Mouse (Mus musculus) limb, embryonic 14.5 days (tissue): ENCODE data around the gene Leprot. TPM values are rescaled to one million over a fixed set of nuclear protein-coding genes. Genes with fewer than 3 reads are reported as not detected.
A peak's percentile ranks its signal among the peaks of the same experiment; 100 is the strongest.

Experiments
- ATAC-seq: fragments of 200-750 bp; cut with Nextera tagmentation; 2 replicates; pipeline ENCODE4 v1.8.0; 2017; ENCODE audit warnings: low read depth, moderate number of reproducible peaks, moderate TSS enrichment; ENCODE audit not compliant: low FRiP score
- DNase-seq: peaks from one replicate; pipeline ENCODE4 v3.0.0-alpha.2; 2015; ENCODE audit warnings: low spot score
- H3K27ac ChIP-seq: fragments of 300-500 bp; sonication (generic); replicated peaks from 2 replicates; pipeline ENCODE4 v1.5.1; 2014; ENCODE audit warnings: low read depth, mild to moderate bottlenecking, low read length, moderate library complexity, mixed read lengths
- H3K27me3 ChIP-seq: fragments of 300-500 bp; sonication (generic); 2 replicates; pipeline ENCODE4 v1.6.1; 2014; ENCODE audit warnings: low read length, mixed read lengths; ENCODE audit not compliant: control insufficient read depth, insufficient read depth
- H3K36me3 ChIP-seq: fragments of 300-500 bp; sonication (generic); 2 replicates; pipeline ENCODE4 v1.6.1; 2014; ENCODE audit warnings: mild to moderate bottlenecking, low read length, moderate library complexity, mixed read lengths; ENCODE audit not compliant: control insufficient read depth, insufficient read depth
- H3K4me1 ChIP-seq: fragments of 300-500 bp; sonication (generic); 2 replicates; pipeline ENCODE4 v1.6.1; 2014; ENCODE audit warnings: antibody characterized with exemption, low read length, mixed read lengths; ENCODE audit not compliant: control insufficient read depth, insufficient read depth
- H3K4me2 ChIP-seq: fragments of 300-500 bp; sonication (generic); replicated peaks from 2 replicates; pipeline ENCODE4 v1.6.1; 2014; ENCODE audit warnings: low read depth, mild to moderate bottlenecking, low read length, moderate library complexity; ENCODE audit not compliant: severe bottlenecking
- H3K4me3 ChIP-seq: fragments of 300-500 bp; sonication (generic); replicated peaks from 2 replicates; pipeline ENCODE4 v1.5.1; 2014; ENCODE audit warnings: low read length
- H3K9ac ChIP-seq: fragments of 300-500 bp; sonication (generic); 2 replicates; pipeline ENCODE4 v1.6.1; 2014; ENCODE audit warnings: mild to moderate bottlenecking, low read depth, low read length, moderate library complexity; ENCODE audit not compliant: severe bottlenecking
- H3K9me3 ChIP-seq: fragments of 300-500 bp; sonication (generic); 2 replicates; pipeline ENCODE4 v1.6.1; 2016; ENCODE audit warnings: low read length; ENCODE audit not compliant: control insufficient read depth
- POLR2A ChIP-seq: fragments of 200-500 bp; IDR thresholded peaks from 2 replicates; pipeline ENCODE4 v1.8.0; 2012; ENCODE audit warnings: inconsistent platforms, mild to moderate bottlenecking, moderate library complexity, borderline replicate concordance; ENCODE audit not compliant: insufficient read depth, insufficient read length; ENCODE audit errors: extremely low read depth
- WGBS: fragments of 180-500 bp; shearing (Covaris S2); extraction: QIAGEN DNeasy Blood & Tissue Kit; methylation state at CpG from one replicate; pipeline ENCODE4 v1.1.7; 2014; 5-methylcytosine and 5-hydroxymethylcytosine counted together
- polyA plus RNA-seq, 2 experiments: library from polyadenylated mRNA; depleted of rRNA in 1 of 2; stranded (reverse) in 1 of 2; unstranded in 1 of 2; fragments of >200 nt; fragmentation: Nextera tagmentation in 1 of 2; extraction: Ambion mirVana in 1 of 2; gene quantifications; 2 replicates each; pipeline versions ENCODE4 v1.2.1 to v1.2.3; 2012 to 2014

Leprot gene
- polyA plus RNA-seq, 2 experiments: 98.6 to 102 TPM

DNA sequence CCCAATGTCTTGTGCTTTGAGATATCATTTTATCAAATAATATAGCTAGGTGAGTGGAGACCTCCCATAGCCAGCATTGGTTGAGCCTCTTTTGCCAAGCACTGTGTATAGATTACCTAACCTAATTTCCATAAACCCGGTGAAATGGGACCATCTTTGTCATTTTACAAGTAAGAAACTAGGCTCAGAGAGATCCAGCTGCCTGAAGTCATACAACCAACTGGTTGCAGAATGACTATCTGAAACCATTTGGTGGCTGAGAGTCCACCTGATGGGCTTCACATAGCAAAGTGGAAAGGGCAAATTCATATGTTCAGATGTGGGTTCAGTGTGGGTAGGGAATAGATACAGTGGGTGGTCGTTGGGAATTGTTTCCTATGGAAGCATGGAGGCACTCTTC, 3.4 kb downstream of the Leprot start:
- TF ChIP-seq POLR2A: no peak
- 91% methylated on average over 2 of the region's 2 CpGs for WGBS
- Histone ChIP-seq H3K27ac (no peak overlapping the region), H3K4me3 (no peak overlapping the region), H3K27me3 (no peaks in the 10 kb centered on the region), H3K9me3 (no peaks in the 10 kb centered on the region), H3K9ac (no peak overlapping the region), H3K36me3 (0 out of 2 replicates have a peak, but pooled peaks cover 4% of the 10 kb centered on the region), H3K4me2 (no peak overlapping the region), H3K4me1 (peaks cover 17% of the 10 kb centered on the region)
- no peak for ATAC-seq
- no peak for DNase-seq

GRCm38 (mm10) chr4:101654256-101654655, 6.7 kb downstream of the Leprot start:
- DNase-seq: no peak
- H3K27ac ChIP-seq: 0 out of 2 replicates have a peak overlapping the region, but pooled peaks have one; percentile 16

GRCm38 (mm10) chr4:101654788-101655414, 7.4 kb downstream of the Leprot start:
- TF ChIP-seq POLR2A: no peak
- H3K9ac ChIP-seq: no peak overlapping the region
- no peak overlapping the region for H3K27ac ChIP-seq
- no peaks in the 10 kb centered on the region for H3K27me3 ChIP-seq
- ATAC-seq (no peak), DNase-seq (no peak)
- H3K9me3 ChIP-seq: no peaks in the 10 kb centered on the region
- H3K4me3 ChIP-seq: no peak overlapping the region
- peaks cover 12% of the 10 kb centered on the region for H3K4me1 ChIP-seq
- 75% methylated on average over 4 of the region's 4 CpGs for WGBS
- H3K4me2 ChIP-seq: no peak overlapping the region
- H3K36me3 ChIP-seq: peaks cover 27% of the 10 kb centered on the region

More at GRCm38 (mm10) chr4:101654256-101654655, 6.7 kb downstream of the Leprot start:
- no peak for TF ChIP-seq POLR2A
- ATAC-seq: no peak
- WGBS: 30% methylated on average over 6 of the region's 6 CpGs
- H3K9me3 ChIP-seq: no peaks in the 10 kb centered on the region
- peaks cover 21% of the 10 kb centered on the region for H3K36me3 ChIP-seq
- no peak overlapping the region for H3K4me2 ChIP-seq
- H3K4me3 ChIP-seq: no peak overlapping the region
- peaks cover 12% of the 10 kb centered on the region for H3K4me1 ChIP-seq
- H3K27me3 ChIP-seq: no peaks in the 10 kb centered on the region
- no peak overlapping the region for H3K9ac ChIP-seq

DNA sequence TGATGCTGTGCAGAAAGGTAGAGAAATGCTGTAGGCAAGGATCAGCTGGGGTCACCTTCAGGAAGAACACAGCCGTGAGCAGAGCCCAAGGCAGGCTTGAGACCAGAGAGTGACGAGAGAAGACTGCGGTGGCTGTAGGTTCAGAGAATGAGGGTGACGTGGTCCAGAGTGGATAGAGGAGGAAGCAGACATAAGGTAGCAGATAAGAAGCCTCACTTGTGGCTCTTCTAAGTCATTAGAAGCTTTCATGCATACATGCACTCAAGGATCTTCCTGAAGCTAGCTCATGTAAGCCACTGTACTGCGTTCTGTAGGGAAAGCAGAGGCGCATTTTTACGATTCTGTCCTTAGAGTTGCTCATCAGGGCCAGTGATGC, 7.9 kb downstream of the Leprot start:
- no peak overlapping the region for H3K4me3 ChIP-seq
- H3K27me3 ChIP-seq: no peaks in the 10 kb centered on the region
- peaks cover 30% of the 10 kb centered on the region for H3K36me3 ChIP-seq
- peaks cover 12% of the 10 kb centered on the region for H3K4me1 ChIP-seq
- no peak overlapping the region for H3K27ac ChIP-seq
- 91% methylated on average over 7 of the region's 7 CpGs for WGBS
- no peak overlapping the region for H3K4me2 ChIP-seq
- DNase-seq (no peak), ATAC-seq (no peak)
- no peak overlapping the region for H3K9ac ChIP-seq
- no peaks in the 10 kb centered on the region for H3K9me3 ChIP-seq
- no peak for TF ChIP-seq POLR2A

DNA sequence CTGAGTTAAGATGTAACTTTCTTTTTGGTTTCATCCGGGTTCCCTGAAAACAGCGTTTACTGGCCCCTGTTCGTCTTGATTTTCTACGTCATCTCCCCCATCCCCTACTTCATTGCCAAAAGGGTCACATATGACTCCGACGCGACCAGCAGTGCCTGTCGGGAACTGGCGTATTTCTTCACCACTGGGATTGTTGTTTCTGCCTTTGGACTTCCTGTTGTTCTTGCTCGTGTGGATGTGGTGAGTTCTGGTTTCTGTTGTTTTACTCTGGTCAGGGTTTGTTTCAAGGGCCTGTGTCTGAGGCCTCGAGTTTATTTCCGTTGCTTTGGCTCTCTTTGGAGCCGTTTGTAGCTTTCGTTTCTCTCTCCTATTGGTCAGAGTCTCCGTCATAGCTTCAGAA, 8.5 kb downstream of the Leprot start:
- Histone ChIP-seq H3K27me3 (no peaks in the 10 kb centered on the region), H3K4me2 (no peak overlapping the region), H3K9ac (no peak overlapping the region), H3K9me3 (no peaks in the 10 kb centered on the region), H3K4me1 (peaks cover 12% of the 10 kb centered on the region), H3K36me3 (peaks cover 37% of the 10 kb centered on the region), H3K27ac (no peak overlapping the region), H3K4me3 (no peak overlapping the region)
- ATAC-seq (no peak), DNase-seq (no peak)
- TF ChIP-seq POLR2A: no peak
- 85% methylated on average over 15 of the region's 15 CpGs for WGBS

DNA sequence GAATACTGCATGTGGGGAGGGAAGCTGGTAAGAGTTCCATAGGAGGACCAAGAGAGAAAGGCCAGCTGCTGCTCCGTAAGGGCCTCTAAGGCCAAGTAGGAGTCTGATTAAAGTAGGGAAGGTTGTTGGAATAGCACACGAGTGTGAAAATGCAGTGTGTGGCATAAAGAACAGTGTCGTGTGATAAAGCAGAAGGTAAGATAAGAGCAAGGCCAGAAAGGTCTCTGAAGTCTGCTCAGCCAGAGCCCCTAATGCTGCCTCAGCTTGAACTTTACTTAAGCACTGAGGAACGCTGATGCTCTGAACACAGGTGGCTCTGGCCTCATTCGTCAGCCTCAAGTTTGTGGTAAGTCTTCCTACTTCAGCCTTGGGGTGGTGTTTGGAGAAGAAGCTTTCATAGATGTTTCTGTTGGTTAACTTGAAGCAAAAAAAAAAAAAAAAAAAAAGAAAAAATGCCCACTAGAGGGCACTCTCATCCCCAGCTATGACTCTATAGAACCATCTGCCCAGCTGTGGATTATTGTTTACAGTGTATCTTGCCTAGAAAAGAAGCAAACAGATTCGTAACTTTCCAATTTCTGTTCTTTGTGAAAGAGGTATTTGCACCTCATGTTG, 9.5 kb downstream of the Leprot start:
- TF ChIP-seq POLR2A: no peak
- Histone ChIP-seq H3K4me1 (peaks cover 12% of the 10 kb centered on the region), H3K27ac (no peak overlapping the region), H3K27me3 (no peaks in the 10 kb centered on the region), H3K4me2 (no peak overlapping the region), H3K4me3 (no peak overlapping the region), H3K36me3 (peaks cover 47% of the 10 kb centered on the region), H3K9me3 (no peaks in the 10 kb centered on the region), H3K9ac (no peak overlapping the region)
- no peak for ATAC-seq
- WGBS: 57% methylated on average over 6 of the region's 6 CpGs
- peak; percentile 74 for DNase-seq
